Mouse (Mus musculus) gastrocnemius, postnatal 4 days (tissue): ENCODE measurements around the gene Six2. TPM values are rescaled to one million over a fixed set of nuclear protein-coding genes. Genes with fewer than 3 reads are reported as not detected.
A peak's percentile ranks its signal among the peaks of the same experiment; 100 is the strongest.

Experiments used
- DNase-seq, 2 experiments: peaks; one replicate each; pipeline ENCODE4 v3.0.0; 2021 to 2022; ENCODE audit warnings: low spot score in 2 of 2, mixed read lengths in 2 of 2
- long read RNA-seq, 2 experiments: library from polyadenylated mRNA; stranded (forward); transcript quantifications; one replicate each; pipeline ENCODE4 v2.0.0; 2021
- total RNA-seq, 2 experiments: library from RNA; stranded (reverse); gene quantifications; 2 replicates each; pipeline ENCODE4 v1.2.3; 2021

The Six2 gene
- 10 to 100 TPM; 11.2 to 13.3 TPM for total RNA-seq
- long read RNA-seq, experiment 1, transcript Six2-202 (2 exons, 2,119 nt), result major isoform, 11 of 16 reads
- long read RNA-seq, experiment 1, partial matches to known transcripts, result 3 of 16 reads
- long read RNA-seq, experiment 1, other reads (novel, unspliced or antisense), result 2 of 16 reads
- long read RNA-seq, experiment 2, transcript Six2-202 (2 exons, 2,119 nt), result major isoform, 9 of 12 reads
- long read RNA-seq, experiment 2, partial matches to known transcripts, result 1 of 12 reads
- long read RNA-seq, experiment 2, other reads (novel, unspliced or antisense), result 2 of 12 reads

- DNase-seq, result peak; percentile 60 to 73
Observed at GRCm38 (mm10) chr17:85688236-85688910, at the start of gene Six2. Six2 (minus strand) TSS chr17:85688274.

- DNase-seq, result no peak
Observed at GRCm38 (mm10) chr17:85737090-85737780, 49.2 kb upstream of the Six2 start.

GRCm38 (mm10) chr17:85731329-85731728, 43.3 kb upstream of the Six2 start:
- no peak for DNase-seq

GRCm38 (mm10) chr17:85730231-85731015, 42.3 kb upstream of the Six2 start:
- no peak for DNase-seq

- DNase-seq, result peak in 1 of 2 experiments; percentile 38
Observed at GRCm38 (mm10) chr17:85728071-85728718, 40.1 kb upstream of the Six2 start.

- no peak for DNase-seq
Observed at GRCm38 (mm10) chr17:85725988-85726387, 37.9 kb upstream of the Six2 start.

- peak in 1 of 2 experiments; percentile 34 for DNase-seq
Observed at GRCm38 (mm10) chr17:85723166-85723565, 35.1 kb upstream of the Six2 start.

- DNase-seq, result peak in 1 of 2 experiments; percentile 49
Observed at GRCm38 (mm10) chr17:85717266-85717665, 29.2 kb upstream of the Six2 start.

GRCm38 (mm10) chr17:85715784-85716183, 27.7 kb upstream of the Six2 start:
- DNase-seq, result no peak

- no peak for DNase-seq
Observed at GRCm38 (mm10) chr17:85714370-85714769, 26.3 kb upstream of the Six2 start.

GRCm38 (mm10) chr17:85712874-85713273, 24.8 kb upstream of the Six2 start:
- DNase-seq, result no peak

GRCm38 (mm10) chr17:85704369-85705260, 16.5 kb upstream of the Six2 start:
- no peak for DNase-seq

- no peak for DNase-seq
Observed at GRCm38 (mm10) chr17:85700028-85700427, 12.0 kb upstream of the Six2 start.

- DNase-seq, result no peak
Observed at GRCm38 (mm10) chr17:85698643-85699042, 10.6 kb upstream of the Six2 start.

- no peak for DNase-seq
Observed at GRCm38 (mm10) chr17:85697976-85698375, 9.9 kb upstream of the Six2 start.

- no peak for DNase-seq
Observed at GRCm38 (mm10) chr17:85694499-85694898, 6.4 kb upstream of the Six2 start.

GRCm38 (mm10) chr17:85693101-85693500, 5.0 kb upstream of the Six2 start:
- no peak for DNase-seq

- DNase-seq, result no peak
Observed at GRCm38 (mm10) chr17:85692594-85692993, 4.5 kb upstream of the Six2 start.

- DNase-seq, result no peak
Observed at GRCm38 (mm10) chr17:85691701-85692536, 3.8 kb upstream of the Six2 start.
